Mouse (Mus musculus): ENCODE measurements around the gene Adamtsl4.

GRCm38 (mm10) chr3:95657711-95658110 lies 30.0 kb downstream of the Adamtsl4 start:
- TF ChIP-seq CTCF (IDR thresholded peaks at IDR 0.05; ENCODE audit: control insufficient read depth, insufficient read depth, insufficient read length), result no peak
- no peak for TF ChIP-seq MYOD1 (IDR thresholded peaks at IDR 0.05; ENCODE audit: control insufficient read depth, insufficient read length, low read depth)
- no peak for TF ChIP-seq CEBPB (IDR thresholded peaks at IDR 0.05; ENCODE audit: low read depth)
- TF ChIP-seq MYOG (IDR thresholded peaks at IDR 0.05; ENCODE audit: control insufficient read depth, extremely low read depth, insufficient read length), result no peak
- TF ChIP-seq FOSL1 (IDR thresholded peaks at IDR 0.05; ENCODE audit: insufficient read depth, low read length, poor library complexity, severe bottlenecking), result no peak
- no peak for TF ChIP-seq MAX (IDR thresholded peaks at IDR 0.05)

Measured in C2C12 (cell line).